Mouse (Mus musculus): ENCODE data around the gene 4930512M02Rik.
"Not testable (repeated sequence)": the region's sequence is repeated elsewhere in the genome, so short reads cannot be mapped to it uniquely, and the experiment has no call there.

4930512M02Rik gene

DNA sequence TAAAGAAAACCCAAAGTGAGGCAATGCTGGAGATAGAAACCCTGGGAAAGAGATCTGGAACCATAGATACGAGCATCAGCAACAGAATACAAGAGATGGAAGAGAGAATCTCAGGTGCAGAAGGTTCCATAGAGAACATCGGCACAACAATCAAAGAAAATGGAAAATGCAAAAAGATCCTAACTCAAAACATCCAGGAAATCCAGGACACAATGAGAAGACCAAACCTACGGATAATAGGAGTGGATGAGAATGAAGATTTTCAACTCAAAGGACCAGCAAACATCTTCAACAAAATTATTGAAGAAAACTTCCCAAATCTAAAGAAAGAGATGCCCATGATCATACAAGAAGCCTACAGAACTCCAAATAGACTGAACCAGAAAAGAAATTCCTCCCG lies at the start of gene 4930512M02Rik:
4930512M02Rik (minus strand) TSS at position 101 of the 400 bp plus-strand sequence.
- not testable (repeated sequence) for DNase-seq

DNA sequence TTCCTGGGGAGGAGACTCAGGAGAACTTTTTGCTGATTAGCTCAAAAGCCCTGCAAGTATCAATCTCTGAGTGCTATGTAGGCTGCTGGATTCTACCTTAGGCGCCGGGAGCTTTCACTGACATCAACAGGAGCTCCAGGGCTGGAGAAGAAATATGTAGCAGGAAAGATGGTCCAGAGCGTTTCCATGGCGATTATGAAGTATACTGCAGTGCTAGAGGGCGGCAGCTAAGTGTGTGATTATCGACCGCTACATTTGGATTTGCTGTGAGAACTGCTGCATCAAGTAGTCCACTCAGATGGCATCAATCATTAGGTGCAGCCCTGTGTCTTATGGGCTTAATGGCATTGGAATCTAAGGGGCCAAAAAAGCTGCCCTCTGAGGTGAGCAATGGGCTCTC lies 49.5 kb upstream of the 4930512M02Rik start:
- no peak for DNase-seq

DNA sequence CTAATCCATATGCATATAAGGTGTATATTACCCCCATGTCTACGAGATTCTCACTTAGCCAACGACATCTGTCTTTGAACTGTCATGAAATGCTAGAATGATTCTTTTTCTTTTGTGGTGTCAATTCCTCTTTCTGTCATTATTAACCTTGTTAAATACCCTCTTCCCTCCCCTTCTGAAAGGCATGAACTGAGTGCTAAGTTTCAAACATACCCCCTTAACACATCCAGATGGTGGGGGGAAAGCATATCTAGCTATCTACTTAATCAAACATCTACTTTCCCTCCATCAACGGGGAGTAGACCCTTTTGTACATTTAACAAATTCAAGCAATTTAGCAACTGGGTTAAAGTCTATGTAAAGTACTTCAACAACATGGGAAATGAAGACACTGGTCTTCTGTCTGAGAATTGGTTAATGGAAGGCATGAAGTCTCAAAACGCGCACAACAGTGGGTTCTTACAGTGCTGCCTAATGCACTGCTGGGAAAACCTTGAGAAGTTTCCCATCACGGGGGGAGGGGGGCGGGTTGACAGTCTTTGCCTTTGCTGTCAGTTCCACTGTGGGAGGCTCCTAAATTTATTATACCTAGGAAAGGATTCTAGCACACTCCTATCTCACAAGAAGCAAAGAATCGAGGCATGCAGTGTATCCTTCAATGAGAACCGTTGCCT lies 48.6 kb upstream of the 4930512M02Rik start:
- no peak for DNase-seq

DNA sequence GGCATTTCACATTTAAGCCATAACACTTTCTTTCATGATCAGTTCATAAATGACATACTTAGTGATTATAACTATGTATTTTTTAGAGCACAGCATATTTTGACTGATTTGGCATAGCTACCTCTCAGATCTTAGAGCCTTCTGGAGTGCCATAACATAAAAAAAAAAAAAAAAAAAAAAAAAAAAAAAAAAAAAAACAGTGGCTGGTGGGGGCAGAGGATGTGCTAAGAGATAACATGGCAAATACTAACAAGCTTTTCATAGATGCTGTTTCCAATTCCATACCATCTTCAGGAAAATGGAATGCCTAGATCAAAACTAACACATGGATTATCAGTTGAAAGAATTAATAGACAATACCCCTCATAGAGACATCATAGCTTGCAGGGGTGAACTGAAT lies 47.4 kb upstream of the 4930512M02Rik start:
- DNase-seq = no peak

DNA sequence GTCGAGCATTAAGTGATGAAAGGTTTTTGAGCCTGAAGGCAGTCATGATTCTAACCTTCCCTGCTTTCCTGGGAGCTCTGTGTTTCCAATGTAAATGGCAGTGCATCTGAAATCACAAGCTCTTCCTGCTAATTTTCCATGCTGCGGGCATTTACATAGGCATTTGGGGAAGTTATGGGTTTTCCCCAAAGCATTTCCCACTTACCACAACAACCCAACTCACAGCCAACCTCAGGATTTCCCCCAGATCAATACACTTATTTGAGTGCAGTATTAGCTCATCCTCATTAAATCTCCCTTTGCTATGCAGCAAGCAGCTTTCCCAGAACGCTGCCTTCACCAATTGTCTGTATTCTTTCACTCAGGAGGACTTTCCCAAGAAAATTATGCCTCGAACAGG lies 45.3 kb upstream of the 4930512M02Rik start:
- DNase-seq = no peak

DNA sequence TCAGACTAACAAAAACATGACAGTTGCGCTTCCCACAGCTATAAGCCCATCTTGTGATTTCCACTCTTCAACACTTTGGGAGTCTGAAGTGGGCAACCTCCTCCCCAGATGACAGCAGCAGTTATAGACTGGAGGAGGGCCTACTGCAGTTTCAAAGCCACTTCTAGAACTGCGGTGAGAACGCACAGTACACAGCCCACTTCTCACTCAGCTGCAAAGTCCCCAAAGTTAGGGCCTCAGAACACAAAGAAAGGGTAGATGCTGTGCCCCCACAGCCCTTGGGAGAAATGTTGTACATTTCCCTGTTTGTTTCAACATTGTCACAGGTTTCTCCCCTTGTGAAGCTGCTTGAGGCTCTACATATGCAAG lies 40.3 kb upstream of the 4930512M02Rik start:
- DNase-seq = no peak

DNA sequence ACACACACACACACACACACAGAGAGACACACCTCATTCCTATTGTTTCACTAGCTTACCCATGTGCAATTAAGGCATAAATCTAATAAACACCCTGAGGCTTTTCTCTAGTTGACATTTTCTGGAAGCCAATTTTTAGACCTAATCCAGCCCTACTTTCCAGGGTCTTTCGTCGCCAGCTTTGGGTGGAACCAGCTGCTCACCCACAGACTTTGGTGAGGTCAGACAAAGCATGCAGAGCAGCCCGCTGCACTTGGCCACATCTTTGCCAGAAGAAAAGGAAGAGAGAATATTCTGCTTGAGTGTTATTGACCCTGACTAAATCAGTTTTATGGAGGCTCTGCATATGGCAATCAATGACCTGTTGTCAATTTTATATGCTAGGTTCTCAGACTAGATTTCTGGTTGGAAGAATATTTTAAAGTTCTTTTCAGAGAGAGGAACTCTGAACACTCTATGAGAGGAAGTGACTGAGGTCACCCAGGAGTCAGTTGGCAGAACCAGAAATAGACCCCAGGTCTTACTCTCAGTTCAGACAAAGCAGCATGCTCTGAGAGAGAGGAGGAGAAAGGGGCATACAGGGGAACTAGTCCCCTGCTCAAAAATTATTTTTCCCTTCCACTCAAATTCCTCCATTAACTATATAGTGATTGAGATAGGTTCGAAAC lies 39.8 kb upstream of the 4930512M02Rik start:
- DNase-seq = no peak

DNA sequence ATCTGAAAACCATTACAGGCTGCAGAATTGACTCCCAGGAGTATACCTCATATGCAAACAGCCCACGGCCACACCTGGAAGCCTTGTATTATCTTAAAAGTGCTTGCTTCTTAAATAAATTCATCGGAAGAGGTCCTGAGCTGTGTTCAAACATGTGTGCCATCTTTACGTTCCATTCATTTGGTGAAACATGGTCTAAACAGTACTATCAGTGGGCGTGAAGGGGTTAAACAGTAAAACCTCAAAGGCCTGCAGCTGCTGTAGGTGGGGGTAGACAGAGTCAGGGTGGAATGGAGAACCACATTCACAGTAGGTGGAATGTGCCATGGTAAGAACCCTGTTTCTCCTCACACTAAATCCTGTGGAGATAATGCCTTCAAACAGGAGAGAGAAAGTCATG lies 33.0 kb upstream of the 4930512M02Rik start:
- DNase-seq = no peak

DNA sequence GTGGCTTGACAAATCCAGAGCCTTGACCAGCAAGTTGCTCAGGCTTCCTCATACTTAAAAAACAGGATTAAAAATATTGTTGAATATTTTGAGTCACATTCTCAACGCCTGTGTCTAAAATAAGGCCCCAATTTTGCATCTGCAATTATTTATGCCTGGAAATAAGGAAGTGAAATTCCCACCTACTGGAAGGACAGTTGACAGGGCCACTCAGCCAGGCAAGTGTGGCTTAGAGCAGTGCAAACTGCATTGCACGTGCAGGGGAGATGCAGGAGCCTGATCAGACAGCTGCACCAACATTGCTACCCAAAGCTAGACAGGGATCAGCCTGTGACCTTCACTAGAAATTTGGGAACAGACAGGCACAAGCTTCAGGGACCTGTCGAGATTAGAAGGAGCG lies 31.2 kb upstream of the 4930512M02Rik start:
- no peak for DNase-seq

DNA sequence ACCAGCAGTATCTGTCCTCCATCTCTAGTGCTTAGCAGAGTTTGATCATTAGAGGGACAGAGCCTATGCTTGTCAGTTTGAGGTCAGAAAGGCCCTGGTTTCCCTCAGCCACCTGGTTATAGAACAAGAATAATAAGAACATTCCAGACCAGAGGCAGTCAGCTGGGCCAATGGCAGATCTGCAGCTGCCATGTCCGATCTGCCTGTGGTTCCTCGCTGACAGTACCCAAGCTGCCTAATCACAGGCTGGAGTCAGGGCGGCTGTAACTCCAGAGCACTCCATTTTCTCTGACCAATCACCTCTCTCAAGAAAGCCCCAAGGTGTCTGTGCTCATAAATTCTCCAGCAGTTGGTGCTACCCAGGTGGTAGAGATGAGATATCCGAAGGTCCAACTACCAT lies 30.0 kb upstream of the 4930512M02Rik start:
- DNase-seq = no peak

DNA sequence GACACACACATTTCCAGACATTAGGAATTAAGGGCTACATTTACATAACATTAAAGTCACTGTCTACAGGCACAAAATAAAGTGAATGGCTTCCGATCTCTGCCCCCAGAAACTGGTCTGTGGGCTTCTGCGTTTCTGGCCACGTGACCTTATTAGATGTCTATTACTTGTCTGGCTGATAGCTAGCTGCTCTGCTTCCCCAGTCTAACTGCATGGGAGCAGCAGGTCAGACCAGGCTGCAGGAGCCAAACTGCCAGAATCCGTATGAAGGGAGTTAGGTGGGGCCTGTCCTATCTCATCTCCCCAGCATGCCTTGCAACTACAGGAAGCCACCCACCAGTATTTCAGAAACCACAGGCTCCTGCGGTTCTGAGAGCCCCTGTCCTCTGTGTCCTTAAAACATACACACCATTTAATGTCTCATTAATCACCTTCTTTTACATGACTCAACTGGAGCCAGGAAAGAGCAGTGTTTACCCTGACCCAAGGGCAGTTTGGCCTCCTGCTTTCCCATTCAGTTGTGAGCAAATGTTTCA lies 29.4 kb upstream of the 4930512M02Rik start:
- DNase-seq = no peak

DNA sequence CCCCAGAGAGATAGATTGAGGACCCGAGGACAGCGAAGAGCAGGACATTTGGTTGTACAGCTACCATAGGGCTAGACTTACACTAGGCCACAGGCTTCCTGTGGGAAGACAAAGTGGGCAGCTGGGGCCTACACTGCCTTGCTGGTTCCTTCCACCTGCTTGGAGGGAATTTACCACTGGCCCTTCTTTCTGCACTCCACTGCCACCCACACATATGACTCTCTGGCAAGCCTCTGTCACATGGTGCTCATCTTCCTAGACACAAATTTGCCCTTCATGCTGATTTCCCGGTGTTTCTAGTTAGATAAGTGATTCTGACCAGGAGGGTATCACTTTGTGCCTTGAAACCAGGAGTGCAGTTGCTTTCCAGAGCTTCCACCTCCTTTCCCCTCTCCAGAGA lies 28.8 kb upstream of the 4930512M02Rik start:
- DNase-seq = no peak

DNA sequence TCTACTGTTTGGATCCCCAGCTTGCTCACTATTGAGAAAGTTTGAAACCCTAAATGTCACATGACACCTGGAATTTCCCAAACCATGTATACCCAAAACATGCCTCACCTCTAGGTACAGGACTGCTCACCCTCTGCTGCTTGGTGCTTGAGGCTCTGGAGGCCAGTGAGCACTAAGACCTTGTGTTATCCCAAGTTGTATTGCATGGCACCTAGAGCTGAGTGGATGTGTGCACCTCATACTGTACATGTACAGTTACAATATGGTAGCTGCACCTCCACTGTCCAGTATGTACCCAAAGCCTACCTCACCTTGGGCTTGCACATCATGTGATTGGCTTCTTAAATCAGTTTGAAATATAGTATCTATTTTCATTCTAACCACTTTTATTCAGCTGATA lies 16.7 kb upstream of the 4930512M02Rik start:
- DNase-seq = no peak

DNA sequence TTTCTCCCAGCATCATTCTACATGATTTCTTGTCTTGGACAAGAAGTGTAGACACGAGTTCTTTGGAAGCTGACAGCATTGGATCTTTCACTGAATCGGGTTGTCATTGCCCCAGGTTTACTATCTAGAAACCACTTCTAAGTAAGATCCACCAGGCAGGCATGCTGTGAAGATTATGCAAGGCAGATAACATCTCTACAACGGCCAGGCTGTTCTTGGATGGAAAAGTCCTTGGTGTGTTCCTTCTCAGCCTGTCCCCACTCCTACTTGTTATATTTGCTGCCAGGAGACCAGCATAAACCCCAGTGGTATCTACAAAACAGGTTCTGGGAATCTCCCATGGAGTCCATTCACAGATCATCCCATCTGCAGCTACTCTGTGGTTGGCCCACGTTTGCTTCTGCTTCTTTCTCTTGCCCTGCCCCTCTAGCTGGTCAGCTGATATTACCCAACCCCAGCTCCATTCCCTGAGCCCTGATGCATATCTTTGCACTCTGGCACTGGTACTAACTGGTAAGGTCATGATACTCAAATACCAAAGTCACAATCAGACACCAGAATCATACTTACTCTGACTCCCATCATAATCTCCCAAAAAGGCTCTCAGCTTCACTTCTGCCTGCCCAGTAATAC lies 3.4 kb downstream of the 4930512M02Rik start:
- no peak for DNase-seq

DNA sequence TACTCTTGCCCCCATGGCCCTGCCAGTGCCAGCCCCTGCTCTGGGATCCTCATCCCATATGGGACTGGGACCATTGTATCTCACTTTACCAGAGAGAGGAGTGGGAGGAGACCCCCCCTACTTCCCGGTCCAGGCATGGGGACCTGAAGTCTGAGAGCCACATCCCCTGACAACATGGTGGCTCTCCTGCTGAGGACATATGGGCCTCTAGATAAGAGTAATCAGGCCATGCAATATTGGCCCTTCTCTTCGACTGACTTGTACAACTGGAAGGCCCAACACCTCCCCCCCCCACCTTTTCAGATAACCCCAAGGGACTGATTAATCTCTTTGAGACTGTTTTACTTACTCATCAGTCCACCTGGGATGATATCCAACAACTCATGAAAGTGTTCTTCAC lies 18.4 kb downstream of the 4930512M02Rik start:
- no peak for DNase-seq

DNA sequence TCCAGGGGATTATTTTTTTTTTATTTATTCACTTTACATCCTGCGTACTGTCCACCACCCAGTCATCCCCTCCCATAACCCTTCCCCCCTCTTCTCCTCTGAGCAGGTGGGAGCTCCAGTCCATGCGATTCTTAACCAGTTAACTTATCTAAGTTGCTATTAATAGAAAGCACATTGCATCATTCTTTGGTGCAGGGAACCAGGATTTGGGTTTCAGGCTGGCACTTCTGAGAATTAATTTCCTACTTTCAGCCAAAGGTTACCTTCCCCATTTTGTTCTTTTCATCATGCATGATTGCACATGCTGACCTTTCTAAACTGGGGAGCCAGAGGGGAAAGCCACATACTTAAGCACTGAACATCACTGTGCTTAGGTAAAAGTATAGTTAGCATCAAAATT lies 40.3 kb downstream of the 4930512M02Rik start:
- DNase-seq = no peak

DNA sequence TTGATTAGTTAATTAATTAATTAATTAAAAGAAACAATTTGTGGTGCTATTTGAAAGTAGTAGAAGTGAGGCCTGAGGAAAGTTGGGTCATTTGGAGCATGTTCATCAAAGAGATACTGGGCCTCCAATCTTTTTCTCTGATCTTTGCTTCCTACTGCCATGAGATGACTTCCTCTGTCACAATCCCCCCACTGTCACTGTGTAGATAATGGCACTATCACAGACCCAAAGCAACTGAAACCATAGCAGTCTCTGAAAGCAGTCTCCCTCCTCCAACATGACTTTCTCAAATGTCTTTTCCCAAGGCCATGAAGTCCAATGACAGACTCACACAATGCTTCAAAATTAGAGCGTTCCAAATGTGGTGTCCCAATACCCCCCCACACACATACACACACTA lies 41.2 kb downstream of the 4930512M02Rik start:
- no peak for DNase-seq

DNA sequence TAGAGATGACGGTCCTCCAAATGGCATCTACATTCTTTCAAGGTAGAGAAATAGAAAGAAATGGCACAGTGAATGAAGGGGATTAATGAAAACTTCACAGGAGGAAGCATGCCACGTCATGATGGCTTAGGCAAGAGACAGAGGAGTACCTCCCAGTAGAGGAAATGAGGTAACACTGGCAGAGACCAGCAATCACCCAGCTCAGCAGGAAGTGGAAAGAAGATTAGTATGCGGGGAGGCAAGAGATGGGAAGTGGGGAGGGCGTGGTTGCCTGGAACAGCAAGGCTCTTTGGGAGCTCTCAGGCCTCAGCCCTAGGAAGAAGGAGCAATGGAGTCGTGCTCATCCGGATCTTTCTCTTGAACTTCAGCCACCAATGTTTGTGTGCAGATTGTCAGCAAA lies 53.9 kb downstream of the 4930512M02Rik start:
- DNase-seq = no peak

DNA sequence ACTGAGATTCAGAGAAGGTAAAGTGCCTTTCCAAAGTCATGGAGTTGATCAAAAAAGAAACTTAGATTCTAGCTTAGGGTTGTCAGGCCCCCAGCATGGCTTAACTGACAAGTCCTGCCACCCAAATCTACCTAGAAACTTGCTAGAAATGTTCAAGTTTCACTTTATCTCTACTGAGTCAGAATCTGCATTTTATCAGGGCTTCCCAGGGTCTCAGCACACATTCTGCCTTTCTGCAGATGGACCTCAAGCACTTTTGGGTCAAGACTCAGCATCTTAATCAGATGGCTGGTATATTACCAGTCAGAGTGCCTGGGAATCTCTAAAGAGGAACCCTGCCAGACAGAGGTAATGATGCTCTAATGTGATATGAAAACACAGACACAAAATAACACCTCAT lies 56.9 kb downstream of the 4930512M02Rik start:
- DNase-seq = no peak

DNA sequence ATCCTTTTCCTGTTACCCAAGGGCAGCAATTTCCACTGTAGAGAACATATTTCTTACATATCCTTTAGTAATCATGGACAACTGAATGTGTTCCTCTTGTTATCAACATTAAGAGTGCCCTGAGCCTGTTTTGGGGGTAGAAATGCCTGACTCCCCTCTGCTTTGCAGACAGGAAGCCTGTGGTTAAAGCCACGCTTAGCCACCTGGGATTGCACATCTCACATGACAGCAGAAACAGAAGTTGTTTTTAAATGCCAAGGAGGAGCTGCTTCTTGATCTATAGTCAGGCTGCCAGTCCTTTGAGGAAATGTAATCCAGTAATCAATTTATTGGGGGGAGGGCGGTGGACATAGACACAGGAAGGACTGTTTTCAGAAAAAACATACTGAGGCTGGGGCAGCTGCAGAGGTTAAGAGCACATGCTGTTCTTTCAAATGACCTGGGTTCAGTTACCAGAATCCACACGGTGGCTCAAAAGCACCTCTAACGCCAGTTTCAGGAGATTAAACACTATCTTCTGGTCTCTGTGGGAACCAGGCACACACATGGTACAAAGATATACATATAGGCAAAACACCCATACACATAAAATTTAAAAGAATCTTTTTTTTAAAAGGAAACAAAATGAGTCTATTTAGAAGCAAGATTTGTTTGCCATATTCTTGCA lies 58.0 kb downstream of the 4930512M02Rik start:
- DNase-seq = no peak

DNA sequence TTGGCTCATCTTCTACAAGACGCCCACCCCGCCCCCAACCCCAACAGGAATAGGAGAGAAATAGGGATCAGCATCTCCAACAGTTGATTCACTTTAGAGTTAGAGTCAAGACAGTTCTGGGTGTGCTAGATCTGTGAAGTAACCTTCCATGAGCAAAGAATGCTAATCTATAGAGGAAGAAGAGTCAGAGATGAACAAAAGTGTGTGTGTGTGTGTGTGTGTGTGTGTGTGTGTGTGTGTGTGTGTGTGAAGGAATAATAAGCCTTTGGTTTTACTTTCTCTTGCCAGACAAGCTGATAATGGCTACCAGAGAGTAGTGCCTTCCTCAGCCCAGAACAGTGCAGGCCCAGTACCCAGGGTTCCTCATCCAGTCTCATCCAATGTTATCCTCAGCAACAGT lies 59.6 kb downstream of the 4930512M02Rik start:
- no peak for DNase-seq

DNA sequence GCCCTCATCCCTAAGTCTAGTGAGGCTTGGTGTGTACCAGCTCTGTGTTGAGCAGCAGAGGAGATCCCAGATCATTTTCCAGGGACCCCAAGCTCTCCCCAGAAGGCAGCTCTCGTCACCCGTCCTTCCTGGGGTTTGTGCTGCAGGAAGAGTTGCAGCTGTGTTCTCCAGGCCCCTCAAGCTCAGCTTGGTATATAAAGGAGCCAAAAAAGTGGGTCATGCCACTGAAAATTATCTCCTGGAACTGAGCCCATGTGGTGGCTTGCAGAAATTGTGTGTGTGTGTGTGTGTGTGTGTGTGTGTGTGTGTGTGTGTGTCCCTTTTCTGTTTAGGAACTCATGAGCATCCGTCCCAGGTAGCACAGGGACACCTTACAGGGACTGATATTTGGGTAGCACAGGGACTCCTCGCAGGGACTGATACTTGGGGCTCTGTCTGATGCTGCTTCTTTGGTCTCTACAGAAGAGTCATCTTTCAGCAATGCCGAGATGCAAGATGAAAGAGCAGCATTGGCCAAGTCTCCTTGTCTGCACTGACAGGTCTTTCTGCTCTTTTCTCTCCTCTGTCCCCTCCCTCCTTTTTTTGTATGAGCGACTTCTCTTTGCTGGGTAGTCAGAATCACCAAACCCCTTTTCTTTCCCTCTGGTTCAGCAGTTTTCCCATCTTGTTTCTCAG lies 62.4 kb downstream of the 4930512M02Rik start:
- DNase-seq = no peak

Data from kidney, postnatal 36 days (tissue).